Mouse (Mus musculus) limb, embryonic 10.5 days (tissue): ENCODE measurements around the gene Fra10ac1. TPM values are rescaled to one million over a fixed set of nuclear protein-coding genes. Genes with fewer than 3 reads are reported as not detected.

Source experiments
- polyA plus RNA-seq: library from polyadenylated mRNA; unstranded; fragments of >200 nt; fragmentation: Nextera tagmentation; extraction: Ambion mirVana; gene quantifications from 2 replicates; pipeline ENCODE4 v1.2.1, GENCODE M21; 2016

The Fra10ac1 gene
- polyA plus RNA-seq, 1 experiment from 2014 or later = 47.6 TPM

Other genes with a start within 250 kb of the Fra10ac1 start
- gene Myof, start 180.6 kb downstream of the Fra10ac1 start, polyA plus RNA-seq = 0.89 and 1.8 TPM in 2 replicates
- 27.3 and 33.1 TPM in 2 replicates for gene Cep55, start 169.1 kb downstream of the Fra10ac1 start, polyA plus RNA-seq
- gene Ffar4, start 127.1 kb downstream of the Fra10ac1 start, polyA plus RNA-seq = 0.41 and 0.59 TPM in 2 replicates
- 4.5 and 4.7 TPM in 2 replicates for gene Rbp4, start 98.9 kb downstream of the Fra10ac1 start, polyA plus RNA-seq
- gene Pde6c, start 91.4 kb downstream of the Fra10ac1 start, polyA plus RNA-seq = 0.05 TPM in 1 of 2 replicates, not detected in the other
- gene Lgi1, start 40.4 kb upstream of the Fra10ac1 start, polyA plus RNA-seq = 0.28 and 0.50 TPM in 2 replicates
- 3.1 and 4.9 TPM in 2 replicates for gene Slc35g1, start 171.8 kb upstream of the Fra10ac1 start, polyA plus RNA-seq